Mouse (Mus musculus): Measurements from ENCODE around the gene Kmt5a. TPM values are rescaled to one million over a fixed set of nuclear protein-coding genes. Genes with fewer than 3 reads are reported as not detected.
"Not testable (repeated sequence)": the region's sequence is repeated elsewhere in the genome, so short reads cannot be mapped to it uniquely, and the experiment has no call there.

Gene Kmt5a
- total RNA-seq, 2 experiments from 2014 or later = 45.2 to 55.7 TPM

DNA sequence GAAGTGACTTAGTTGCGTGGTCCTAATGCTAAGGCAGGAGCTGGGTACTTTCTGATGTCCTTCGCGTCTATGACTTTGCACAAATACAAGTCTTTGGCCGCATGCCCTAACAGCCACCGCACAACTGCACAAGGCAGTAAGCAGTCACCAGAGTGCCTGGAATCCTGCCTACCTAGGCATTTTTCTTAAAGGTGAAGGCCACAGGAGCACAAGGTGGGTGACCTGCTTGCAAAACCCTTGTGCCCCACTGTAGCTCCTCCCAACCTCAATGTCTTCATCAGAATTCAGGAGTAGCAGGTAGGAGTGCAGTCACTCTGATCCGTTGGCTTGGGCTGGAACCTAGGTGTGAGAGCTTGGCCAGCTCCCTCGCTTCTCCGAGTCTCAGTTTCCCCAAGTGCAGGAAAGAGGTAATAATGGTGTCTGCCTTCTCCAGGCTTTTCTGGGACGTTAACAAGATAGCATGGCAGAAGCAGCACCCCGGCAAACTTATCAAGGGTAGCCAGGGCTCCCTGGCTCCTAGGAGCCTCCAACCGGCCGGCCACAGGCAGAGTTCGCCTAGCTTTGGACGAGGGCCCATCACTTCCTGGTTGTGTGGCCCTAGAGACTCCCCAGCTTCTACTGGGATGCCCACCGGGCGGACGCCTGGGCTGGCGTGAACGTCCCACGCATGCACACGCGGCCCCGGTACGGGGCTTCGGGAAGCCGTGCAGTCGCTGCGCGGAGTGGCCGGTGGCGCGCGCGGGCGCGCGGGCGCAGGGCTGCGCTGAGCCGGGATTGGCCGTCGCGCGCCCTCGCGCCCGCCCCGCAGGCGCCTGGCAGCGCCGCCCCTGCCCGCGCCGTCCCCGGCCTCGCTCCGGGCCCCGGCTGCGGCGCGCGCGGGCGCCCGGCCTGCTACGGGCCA, 5.2 kb downstream of the Kmt5a start:
- peak; percentile 77 for DNase-seq
- intact Hi-C loops (cut with DNase I) = no loop called here

DNA sequence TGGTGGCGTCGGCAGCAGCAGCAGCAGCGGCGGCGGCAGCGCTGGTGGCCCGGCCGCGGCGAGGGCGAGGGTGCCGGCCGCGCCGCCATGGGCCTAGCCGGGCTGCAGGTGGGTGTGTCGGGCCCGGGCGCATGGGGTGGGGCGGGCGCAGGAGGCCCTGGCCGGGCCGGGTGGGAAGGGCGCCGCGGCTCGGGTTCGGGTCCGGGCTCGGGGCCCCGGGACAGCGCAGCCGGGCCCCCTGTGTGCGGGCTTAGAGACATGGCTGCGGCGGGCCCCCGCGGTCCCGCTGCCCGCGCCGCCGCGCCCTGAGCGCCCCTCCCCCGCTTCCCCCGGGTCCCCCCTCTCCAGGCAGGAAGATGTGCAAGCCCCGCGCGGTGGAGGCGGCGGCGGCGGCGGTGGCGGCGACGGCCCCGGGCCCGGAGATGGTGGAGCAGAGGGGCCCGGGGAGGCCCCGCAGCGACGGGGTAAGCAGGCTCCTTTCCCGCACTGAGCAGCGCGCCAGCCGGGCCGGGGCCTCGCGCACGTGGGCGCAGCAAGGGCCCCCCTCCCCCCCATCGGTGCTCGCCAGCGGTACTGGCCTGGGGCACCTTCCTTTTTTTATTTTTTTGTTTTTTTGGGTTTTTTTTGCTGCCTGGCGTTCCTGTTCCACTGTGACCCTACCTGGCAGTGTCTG, 6.0 kb downstream of the Kmt5a start:
- intact Hi-C loops (cut with DNase I) = no loop called here
- DNase-seq = peak; percentile 43

DNA sequence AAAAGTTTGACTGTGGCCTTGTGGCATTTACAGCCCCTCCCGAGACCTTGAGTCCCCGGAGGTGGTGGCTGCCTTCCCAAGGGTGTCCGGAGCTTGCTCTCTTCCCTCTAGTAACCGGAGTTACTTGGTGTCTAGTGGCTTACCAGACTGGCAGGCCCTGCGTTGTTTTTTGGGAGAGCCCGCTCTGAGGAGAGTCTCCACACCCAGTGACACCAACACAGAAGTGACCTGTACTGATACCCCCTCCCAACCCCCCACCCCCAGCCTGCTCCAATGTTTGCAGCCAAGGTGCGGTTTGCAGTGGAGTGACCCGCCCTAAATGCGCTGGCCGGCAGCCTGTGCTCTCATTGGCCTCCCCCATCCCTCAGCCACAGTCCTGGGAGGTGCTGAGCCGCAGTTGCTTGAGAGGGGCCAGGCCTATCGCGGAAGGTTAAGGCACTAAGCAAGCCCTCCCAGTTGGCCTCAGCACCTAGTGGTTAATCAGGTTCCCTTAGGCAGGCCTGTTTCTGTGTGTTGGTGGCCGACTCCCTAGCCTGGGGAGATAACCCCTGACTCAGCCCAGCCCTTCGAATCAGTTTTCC, 6.7 kb downstream of the Kmt5a start:
- peak; percentile 44 for DNase-seq
- intact Hi-C loops (cut with DNase I) = no loop called here

DNA sequence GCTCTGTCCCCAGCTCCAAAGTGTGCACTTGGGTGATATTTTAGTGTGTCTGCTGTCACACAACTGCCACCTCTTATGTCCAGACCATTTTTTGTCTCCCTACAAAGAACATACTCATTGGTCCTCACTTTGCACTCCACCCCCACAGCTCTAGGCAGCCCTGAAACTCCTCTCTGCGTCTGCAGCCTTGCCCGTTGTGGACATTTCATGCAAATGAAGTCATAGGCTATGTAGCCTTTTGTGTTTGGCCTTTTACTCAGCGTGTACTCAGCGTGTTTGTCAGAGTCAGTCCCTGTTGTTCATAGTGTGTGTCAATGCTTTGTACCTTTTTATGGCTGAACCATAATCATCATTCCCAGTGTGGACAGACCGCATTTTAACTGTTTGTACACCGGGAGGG, 9.8 kb downstream of the Kmt5a start:
- no peak for DNase-seq
- intact Hi-C loops (cut with DNase I) = no loop called here

DNA sequence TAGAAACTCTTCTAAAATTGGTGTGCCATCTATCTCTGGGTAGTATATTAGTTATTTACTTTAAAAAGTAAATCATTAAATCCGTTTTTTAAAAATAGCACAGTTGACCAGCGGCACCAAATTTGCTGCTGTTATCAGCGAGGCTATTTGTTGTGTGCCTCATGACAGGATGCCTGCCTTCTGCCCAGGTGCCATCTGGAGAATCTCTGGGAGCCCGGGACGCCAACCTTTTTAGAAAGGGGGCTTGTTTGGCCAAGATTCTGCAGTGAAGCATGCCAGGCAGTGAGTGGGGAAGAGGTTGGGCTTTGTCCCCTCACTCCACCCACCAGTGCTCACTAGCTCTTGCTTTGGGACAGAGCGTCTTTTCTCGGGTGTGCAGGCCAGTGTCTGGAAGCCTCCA, 10.3 kb downstream of the Kmt5a start:
- no peak for DNase-seq
- intact Hi-C loops (cut with DNase I) = no loop called here

DNA sequence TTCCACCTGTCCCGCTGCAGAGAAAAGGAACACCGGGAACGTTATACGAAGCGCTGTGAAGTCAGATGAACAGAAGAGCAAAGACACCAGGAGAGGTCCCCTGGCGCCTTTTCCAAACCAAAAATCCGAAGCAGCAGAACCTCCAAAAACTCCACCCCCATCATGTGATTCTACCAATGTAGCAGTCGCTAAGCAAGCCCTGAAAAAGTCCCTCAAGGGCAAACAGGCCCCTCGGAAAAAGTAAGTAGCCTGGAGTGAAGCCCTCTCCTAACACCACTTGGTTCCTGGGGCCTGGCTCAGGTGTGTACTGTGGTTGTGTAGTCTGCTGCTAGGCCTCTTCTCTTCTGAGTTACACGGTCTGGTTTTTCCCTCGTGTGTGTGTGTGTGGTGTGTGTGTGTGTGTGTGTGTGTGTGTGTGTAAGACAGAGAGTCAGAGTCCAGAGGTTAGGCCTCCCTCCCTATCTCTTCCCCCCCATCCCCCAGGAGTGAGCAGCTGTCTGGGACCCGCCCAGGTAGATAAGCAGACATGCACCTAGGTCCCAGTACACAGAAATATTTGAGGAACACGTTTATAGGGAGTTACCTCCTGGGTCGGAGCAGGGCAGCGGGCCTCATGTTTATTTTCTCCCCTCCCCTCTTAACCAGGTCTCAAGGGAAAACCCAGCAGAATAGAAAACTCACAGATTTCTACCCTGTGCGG, 11.1 kb downstream of the Kmt5a start:
- intact Hi-C loops (cut with DNase I) = no loop called here
- DNase-seq = no peak

DNA sequence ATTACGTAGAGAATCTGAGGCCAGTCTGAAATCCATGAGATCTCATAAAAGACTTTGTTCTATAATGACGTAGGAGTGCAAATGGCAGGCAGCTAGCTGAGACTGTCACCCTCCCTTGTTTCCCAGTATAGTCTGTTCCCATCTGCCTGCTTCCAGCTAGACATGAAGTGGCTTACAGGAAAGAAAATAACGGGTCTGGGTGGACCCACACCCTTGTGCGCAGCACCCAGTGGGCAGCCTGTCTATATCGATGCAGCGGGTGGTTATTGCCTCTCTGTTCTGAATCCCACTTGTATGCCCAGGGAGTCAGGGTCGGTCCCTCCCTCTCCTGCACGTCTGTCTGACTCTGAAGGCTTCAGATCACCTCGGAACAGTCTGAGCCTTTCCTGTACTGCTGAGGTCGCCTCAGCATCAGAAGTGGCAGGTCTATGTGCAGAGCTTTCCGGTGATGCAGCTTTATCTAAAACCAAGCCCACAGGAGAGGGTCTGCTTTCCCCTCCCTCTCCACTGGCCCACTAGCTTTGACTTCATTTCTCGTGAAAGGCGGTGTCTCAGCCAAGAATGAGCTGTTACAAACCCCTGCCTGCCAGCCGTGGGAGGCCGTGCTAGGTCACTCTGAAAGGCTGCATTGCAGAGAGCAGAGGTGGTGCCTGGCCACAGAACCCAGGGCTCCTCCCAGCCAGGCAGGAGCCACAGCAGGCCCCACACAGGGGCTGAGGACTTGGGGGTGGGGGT, 12.9 kb downstream of the Kmt5a start:
- DNase-seq = peak; percentile 19
- intact Hi-C loops (cut with DNase I) = no loop called here

DNA sequence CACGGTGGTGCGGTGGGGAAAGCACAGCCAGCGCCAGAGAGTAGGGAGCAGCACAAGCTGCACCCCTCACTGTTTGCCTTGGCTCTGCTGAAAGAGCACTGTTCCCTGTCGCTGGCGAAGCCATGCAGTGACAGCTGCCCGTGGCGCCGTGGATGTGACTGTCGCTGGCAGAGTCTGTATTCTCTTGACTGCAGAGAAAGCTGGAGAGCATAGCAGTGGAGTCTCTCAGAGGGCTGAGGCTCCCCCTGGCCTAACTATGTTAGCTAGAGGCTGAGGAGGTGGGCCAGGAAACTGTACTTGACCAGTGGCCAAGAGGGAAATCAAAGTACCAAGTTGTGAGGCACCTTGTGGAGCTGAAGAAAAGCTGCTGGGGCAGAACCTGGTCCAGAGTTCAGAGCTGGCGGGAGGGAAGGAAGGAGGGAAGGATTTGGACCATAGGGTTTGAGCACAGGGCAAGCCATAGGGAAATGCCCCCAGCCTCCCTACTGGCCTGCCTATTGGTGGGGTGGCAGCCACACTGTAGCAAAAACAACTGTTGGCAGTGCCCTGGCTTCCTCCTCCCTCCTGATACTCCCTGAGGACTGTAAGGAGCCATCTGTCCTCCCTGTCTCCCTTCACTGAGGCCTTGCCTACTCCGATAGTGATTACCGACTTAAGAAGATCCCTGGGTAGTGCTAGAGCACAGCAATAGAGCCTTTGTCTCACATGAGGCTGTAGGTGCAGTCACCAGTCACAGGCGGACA, 13.8 kb downstream of the Kmt5a start:
- peak; percentile 78 for DNase-seq
- intact Hi-C loops (cut with DNase I) = no loop called here

DNA sequence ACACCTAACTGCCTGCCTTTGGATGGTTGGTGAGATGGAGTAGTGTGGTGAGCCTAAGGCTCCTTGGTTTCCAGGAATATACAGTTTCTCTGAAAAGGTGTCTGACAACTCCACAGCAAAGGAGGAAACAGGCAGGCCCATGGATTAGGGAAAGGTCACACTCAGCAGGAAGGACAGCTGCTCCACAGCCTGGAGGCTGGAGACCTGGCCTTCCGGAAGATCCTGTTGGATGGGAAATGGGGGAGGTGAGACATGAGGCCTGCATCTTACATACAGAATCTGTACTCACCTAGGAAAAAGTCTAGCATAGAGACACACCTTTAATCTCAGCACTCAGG, 14.3 kb downstream of the Kmt5a start:
- no peak for DNase-seq

DNA sequence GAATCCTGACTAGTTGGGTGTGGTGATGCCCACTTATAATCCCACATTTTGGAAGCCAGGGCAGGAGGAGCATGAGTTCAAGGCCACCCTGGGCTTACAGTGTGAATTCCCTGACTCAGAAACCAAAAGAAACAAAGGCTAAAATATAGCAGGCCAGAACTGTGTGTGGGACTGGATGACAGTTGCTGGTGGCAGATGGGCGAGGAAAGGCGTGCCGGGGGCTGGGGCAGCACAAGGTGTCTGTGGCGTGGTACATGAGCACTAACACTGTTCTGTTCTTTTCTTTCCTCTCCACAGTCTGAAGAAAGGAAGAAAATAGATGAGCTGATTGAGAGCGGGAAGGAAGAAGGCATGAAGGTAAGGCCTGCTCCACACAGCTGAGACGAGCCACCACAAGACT, 17.0 kb downstream of the Kmt5a start:
- DNase-seq = no peak
- intact Hi-C loops (cut with DNase I) = no loop called here

More for the DNA sequence above, 14.3 kb downstream of the Kmt5a start:
- intact Hi-C loops (cut with DNase I) = no loop called here

DNA sequence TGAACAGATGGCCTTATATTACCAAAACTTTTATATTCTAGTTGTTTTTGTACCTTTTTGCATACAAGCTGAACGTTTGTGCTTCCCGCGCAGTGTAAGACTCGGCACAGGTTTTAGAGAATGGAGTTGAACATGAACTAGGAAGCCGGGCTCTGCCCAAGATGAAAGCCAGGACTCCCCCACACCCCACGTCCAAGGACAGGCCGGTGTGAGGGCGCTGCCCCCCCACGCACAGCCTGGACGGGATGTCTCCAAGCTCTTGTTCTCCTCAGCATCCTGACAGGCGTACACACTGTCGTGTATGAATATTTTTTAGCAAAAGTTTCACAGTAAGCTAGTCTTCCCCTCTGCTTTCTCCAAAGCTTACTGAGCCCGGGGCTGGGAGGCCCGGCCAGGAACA, 21.2 kb downstream of the Kmt5a start:
- DNase-seq; intact Hi-C loops (cut with DNase I): not testable (repeated sequence)

DNA sequence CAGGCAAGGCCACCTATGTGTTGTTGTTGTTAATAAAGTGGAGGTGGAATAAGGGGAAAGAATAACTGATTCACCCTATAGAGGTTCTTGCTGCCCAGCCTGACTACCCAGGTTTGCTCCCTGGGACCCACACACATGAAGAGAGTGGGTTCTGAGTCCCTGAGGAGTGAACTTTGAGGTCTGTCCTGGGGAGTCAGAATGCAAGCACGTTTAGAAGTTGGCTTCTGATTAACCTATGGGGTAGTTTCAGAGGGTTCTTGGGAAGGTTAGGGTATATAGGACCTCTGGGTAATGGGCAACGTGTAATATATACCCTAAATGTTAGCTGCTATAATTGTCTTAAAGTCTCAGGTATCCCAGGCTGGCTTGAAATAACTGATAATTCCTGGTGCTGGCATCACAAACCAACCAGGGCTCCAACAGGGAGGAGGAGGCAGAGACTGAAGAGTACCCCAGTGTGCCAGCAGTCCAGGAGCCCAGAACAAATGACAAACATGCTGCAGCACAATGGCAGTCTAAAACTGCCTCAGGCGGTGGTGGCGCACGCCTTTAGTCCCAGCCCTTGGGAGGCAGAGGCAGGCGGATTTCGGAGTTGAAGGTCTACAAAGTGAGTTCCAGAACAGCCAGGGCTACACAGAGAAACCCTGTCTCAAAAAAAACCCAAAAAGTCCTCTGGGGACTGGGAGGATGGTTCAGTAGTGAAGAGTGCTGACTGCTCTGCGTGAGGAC, 22.7 kb downstream of the Kmt5a start:
- DNase-seq = no peak
- intact Hi-C loops (cut with DNase I) = no loop called here

DNA sequence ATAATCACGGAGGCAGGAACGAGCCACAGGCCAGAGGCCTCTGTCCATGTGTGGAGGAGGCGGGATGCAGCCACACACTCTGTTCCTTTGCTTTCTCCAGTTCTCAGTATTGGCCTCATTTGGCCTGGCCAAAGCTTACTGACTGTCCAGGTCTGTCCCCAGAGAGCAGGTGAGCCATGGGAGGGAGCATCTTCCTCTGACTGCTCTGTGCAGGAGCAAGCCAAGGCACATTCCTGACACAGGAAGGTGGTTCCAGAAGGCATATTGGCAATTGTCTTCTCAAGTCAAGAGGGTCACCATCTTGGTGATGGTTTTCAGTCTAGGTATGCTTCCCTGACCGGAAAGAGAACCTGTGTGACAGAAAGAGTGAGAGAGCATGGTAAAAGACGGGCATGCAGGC, 23.7 kb downstream of the Kmt5a start:
- intact Hi-C loops (cut with DNase I) = no loop called here
- DNase-seq = no peak

DNA sequence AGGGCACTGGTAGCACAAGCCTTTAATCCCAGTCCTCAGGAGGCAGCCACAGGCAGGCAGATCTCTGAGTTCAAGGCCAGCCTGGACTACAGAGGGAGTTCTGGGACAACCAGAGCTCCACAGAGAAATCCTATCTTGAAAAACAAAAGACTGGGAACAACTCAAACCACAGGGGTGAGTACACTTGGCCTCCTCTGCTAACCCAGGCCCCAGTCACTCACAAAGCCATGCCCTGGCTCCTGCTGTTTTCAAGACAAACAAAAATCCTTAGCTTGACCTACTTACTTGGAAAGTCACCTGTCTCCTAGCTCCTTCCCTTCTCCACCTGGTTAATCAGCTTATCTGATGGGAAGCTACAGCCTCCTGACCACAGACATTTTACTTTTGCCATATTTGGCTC, 25.2 kb downstream of the Kmt5a start:
- intact Hi-C loops (cut with DNase I) = no loop called here

DNA sequence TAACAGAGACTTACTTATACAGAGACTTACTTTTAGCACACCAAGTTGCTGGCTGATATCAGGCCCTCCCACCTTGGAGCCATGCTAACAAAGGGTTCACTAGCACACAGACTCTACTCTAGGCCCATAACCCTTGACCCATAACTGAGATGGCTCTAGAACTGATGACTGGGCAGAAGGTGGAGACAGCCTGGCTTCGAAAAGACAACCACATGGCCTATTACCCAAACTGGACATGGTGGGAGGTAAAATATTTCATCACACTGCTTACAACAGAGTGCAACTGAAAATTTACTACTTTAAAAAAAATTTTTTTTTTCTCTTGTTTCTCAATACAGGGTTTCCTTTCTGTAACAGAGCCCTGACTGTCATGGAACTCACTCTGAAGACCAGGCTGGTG, 28.0 kb downstream of the Kmt5a start:
- intact Hi-C loops (cut with DNase I) = no loop called here
- DNase-seq = no peak

More for the DNA sequence above, 25.2 kb downstream of the Kmt5a start:
- no peak for DNase-seq

DNA sequence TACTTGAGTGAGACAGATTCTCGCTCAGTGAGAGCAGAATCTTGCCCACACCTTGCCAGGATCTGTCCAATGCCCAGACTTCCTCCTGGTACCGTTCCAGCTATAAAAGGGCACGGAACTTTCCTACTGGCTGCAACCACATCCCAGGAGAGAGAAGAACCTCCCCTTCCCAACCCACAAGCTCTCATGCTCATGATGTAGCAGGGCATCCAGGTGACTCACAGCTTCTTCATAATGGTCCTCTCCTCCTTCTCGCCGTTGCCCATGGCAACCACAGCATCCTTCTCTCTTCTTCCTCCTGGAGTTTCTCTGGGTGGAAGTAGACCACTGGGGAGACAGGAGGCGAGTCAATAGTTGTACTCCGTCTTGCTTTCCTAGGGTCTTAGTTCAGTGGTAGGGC, 28.6 kb downstream of the Kmt5a start:
- DNase-seq = no peak
- intact Hi-C loops (cut with DNase I) = no loop called here

DNA sequence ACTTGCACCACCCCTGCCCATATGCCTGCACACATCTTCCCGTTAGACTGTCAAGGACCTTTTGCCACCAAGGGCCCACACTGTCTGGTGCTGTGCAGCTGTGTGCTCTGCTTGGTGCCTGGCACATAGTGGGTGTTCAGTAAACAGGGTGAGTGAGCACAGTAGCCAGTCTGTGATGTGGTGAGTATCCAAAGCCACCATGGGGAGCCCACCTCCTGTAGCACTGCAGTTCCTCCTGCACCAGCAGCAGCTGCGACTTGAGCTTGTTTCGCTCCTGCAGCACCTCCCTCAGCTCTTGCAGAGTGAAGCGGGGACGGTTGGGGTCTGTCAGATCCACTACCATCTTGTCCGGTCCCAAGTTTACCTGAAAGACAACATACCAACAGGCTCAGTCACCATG, 29.8 kb downstream of the Kmt5a start:
- DNase-seq = no peak
- intact Hi-C loops (cut with DNase I) = no loop called here

DNA sequence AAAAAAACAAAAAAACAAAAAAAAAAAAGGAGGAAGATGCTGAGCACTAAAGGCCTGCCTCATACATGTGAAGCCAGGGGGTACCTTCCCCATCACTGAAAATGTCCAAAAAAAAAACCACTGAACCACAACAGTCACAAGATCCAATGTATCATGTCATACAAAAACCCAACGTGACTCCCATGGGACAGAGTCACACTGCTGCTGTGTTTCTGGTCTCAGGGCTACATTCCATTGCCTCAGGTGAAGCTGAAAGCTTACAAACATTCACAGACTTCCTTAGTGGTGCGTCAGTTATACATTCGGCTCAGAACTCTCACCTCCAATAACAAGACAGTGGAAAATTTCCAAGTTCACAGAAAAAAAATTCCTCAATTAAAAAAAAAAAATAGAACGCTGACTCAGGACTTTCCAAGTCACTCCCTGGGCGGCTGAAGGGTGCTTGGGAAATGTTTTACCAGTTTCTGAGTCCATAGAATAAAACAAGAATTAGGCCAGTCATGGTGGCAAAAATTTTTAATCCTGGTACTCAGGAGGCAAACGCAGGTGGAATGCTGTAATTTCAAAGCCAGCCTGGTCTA, 31.0 kb downstream of the Kmt5a start:
- DNase-seq = no peak
- intact Hi-C loops (cut with DNase I) = no loop called here

DNA sequence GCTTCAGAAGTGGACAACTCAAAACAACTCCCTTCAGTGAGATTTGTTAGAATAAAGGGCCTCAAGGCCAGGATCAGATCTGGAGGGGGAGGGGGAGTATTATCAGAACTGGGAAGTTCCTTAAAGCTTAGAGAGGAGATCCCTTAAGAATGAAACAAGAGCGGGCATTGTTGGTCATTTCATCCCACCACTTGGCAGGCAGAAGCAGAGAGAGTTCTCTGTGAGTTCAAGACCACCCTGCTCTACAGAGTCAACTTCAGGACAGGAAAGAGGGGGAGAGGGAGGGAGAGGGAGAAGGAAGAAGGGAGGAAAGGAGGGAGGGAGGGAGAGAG, 39.1 kb downstream of the Kmt5a start:
- DNase-seq = no peak
- intact Hi-C loops (cut with DNase I) = no loop called here
